Mouse (Mus musculus): ENCODE data around the gene Fto.

- no peak for TF ChIP-seq CTCF (IDR thresholded peaks at IDR 0.05; ENCODE audit: extremely low read depth, insufficient read depth, low read length)
- TF ChIP-seq POLR2A (IDR thresholded peaks at IDR 0.05; ENCODE audit: extremely low read depth, insufficient read depth, low read length) = no peak
Observed at GRCm38 (mm10) chr8:91640471-91640870, 327.1 kb downstream of the Fto start.
